Mouse (Mus musculus): Measurements from ENCODE around the gene Slc41a1. TPM values are rescaled to one million over a fixed set of nuclear protein-coding genes. Genes with fewer than 3 reads are reported as not detected.

Slc41a1 gene
- polyA plus RNA-seq, 1 experiment from 2014 or later: 11.4 TPM

DNA sequence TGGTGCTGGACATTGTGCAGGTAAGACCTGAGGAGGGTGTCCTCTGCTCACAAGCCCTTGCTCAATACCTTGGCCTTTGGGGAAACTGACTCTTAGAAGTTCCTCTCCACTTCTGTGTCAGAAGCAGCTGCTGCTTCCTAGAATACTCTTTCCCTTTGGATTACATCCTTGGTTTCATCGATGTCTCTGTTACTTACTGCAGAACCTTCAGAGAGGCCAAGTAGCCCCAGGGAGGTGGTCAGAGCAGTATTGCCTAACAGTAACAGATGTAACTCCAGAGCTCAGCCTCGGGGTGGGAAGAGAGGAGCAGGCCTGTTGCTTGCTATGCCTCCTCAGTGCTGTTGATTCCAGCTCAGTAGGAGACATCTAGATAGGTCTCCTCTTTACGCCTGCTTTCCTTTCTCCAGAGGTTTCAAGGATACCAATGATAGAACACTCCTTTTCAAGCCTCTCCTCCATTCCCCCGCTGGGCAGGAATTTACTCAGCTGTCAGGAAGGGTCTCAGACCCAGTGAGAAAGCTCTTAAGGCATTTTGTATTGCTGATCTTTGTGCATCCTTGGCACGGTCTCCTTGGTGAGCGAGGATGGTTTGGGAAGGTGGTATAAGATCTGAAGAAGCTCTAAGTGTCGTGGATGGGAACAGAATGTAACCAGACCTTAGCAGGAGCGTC, 3.8 kb downstream of the Slc41a1 start:
- no peaks in the 10 kb centered on the region for H3K9me3 ChIP-seq (ENCODE audit: control insufficient read depth, low read length)
- no peak overlapping the region for H3K4me2 ChIP-seq
- H3K27me3 ChIP-seq (ENCODE audit: control insufficient read depth, insufficient read depth, low read length): 0 out of 2 replicates have a peak, but pooled peaks cover 2% of the 10 kb centered on the region
- DNase-seq (ENCODE audit: low spot score, missing footprints) (no peak), ATAC-seq (ENCODE audit: low FRiP score) (no peak)
- H3K4me1 ChIP-seq (ENCODE audit: control insufficient read depth, insufficient read depth, low read length): peaks cover 17% of the 10 kb centered on the region
- no peak overlapping the region for H3K9ac ChIP-seq (ENCODE audit: low read length)
- 80% methylated on average over 8 of the region's 8 CpGs for WGBS
- no peak overlapping the region for H3K4me3 ChIP-seq (ENCODE audit: low read depth, low read length)
- H3K27ac ChIP-seq (ENCODE audit: low read depth, low read length): no peak overlapping the region
- no peaks in the 10 kb centered on the region for H3K36me3 ChIP-seq (ENCODE audit: control insufficient read depth, insufficient read depth, low read length)

DNA sequence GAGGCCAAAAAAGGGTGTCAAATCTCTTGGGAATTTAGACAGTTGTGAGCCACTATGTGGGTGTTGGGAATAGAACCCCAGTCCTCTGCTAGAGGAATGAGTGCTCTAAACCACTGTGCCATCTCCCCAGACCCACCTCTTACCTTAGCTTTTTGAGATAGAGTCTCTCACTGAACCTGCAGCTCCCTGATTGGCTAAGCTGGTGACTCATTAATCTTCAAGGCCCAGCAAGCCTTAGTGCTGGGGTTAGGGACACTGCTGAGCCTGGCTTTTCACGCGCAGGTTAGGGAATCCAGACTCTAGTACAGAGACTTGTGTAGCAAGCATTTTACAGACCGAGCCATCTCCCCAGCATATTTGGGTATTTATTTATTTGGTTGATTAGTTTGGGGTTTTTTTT, 9.7 kb downstream of the Slc41a1 start:
- DNase-seq (ENCODE audit: low spot score, missing footprints) (no peak), ATAC-seq (ENCODE audit: low FRiP score) (no peak)
- no peak overlapping the region for H3K4me2 ChIP-seq
- H3K9me3 ChIP-seq (ENCODE audit: control insufficient read depth, low read length): no peaks in the 10 kb centered on the region
- H3K27ac ChIP-seq (ENCODE audit: low read depth, low read length): no peak overlapping the region
- H3K36me3 ChIP-seq (ENCODE audit: control insufficient read depth, insufficient read depth, low read length): no peaks in the 10 kb centered on the region
- no peak overlapping the region for H3K4me3 ChIP-seq (ENCODE audit: low read depth, low read length)
- 69% methylated on average over 3 of the region's 3 CpGs for WGBS
- no peaks in the 10 kb centered on the region for H3K27me3 ChIP-seq (ENCODE audit: control insufficient read depth, insufficient read depth, low read length)
- no peak overlapping the region for H3K9ac ChIP-seq (ENCODE audit: low read length)
- H3K4me1 ChIP-seq (ENCODE audit: control insufficient read depth, insufficient read depth, low read length): no peaks in the 10 kb centered on the region

DNA sequence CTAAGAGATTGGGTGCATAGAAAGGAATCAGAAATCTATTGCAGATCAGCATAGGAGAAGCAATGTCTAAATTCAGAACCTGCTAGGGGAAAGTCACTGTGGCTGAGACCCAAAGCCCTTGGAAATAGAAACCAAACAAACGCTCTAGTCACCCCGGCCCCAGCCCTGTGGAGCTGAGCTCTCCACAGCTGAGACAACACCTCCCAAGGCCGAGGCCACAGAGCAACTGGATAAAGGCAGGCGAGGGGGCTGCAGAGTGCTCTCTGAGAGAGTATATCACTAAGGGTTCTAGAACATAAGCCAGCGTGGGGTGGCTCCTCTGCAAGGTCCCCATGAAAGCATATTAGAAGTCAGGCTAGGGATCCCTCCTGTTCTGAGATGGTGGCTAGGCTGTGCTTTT, 11.2 kb downstream of the Slc41a1 start:
- Histone ChIP-seq H3K4me1 (ENCODE audit: control insufficient read depth, insufficient read depth, low read length) (no peaks in the 10 kb centered on the region), H3K36me3 (ENCODE audit: control insufficient read depth, insufficient read depth, low read length) (no peaks in the 10 kb centered on the region), H3K4me2 (no peak overlapping the region), H3K9ac (ENCODE audit: low read length) (no peak overlapping the region), H3K27me3 (ENCODE audit: control insufficient read depth, insufficient read depth, low read length) (no peaks in the 10 kb centered on the region), H3K4me3 (ENCODE audit: low read depth, low read length) (no peak overlapping the region), H3K27ac (ENCODE audit: low read depth, low read length) (no peak overlapping the region), H3K9me3 (ENCODE audit: control insufficient read depth, low read length) (no peaks in the 10 kb centered on the region)
- no peak for DNase-seq (ENCODE audit: low spot score, missing footprints)
- WGBS: 80% methylated on average over 5 of the region's 5 CpGs
- no peak for ATAC-seq (ENCODE audit: low FRiP score)

DNA sequence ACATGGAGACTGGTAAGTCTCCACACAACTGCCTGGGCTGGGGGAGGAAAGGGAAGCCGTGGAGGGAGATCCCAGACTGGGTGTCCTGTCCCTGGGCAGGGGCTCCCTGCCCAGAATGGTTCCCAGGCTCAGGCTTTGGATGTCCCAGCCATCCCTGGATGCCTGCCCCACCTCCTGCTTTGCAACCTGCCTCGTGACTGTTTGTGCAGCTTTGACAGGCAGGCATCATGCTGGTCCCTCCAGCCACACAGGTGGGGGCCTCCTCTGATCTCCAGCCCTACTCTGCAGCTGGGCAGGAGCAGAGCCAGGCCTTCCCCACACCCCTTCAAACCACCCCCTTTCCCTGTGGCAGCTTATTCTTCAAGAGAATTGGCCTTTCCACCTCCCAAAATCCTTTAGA, 12.0 kb downstream of the Slc41a1 start:
- no peak for ATAC-seq (ENCODE audit: low FRiP score)
- H3K4me2 ChIP-seq: no peak overlapping the region
- no peak overlapping the region for H3K9ac ChIP-seq (ENCODE audit: low read length)
- H3K27me3 ChIP-seq (ENCODE audit: control insufficient read depth, insufficient read depth, low read length): no peaks in the 10 kb centered on the region
- DNase-seq (ENCODE audit: low spot score, missing footprints): peak; percentile 33
- peaks cover 3% of the 10 kb centered on the region; the same call in 1 of the 2 replicates for H3K36me3 ChIP-seq (ENCODE audit: control insufficient read depth, insufficient read depth, low read length)
- H3K27ac ChIP-seq (ENCODE audit: low read depth, low read length): no peak overlapping the region
- H3K4me1 ChIP-seq (ENCODE audit: control insufficient read depth, insufficient read depth, low read length): no peaks in the 10 kb centered on the region
- no peaks in the 10 kb centered on the region for H3K9me3 ChIP-seq (ENCODE audit: control insufficient read depth, low read length)
- 46% methylated on average over 2 of the region's 2 CpGs for WGBS
- no peak overlapping the region for H3K4me3 ChIP-seq (ENCODE audit: low read depth, low read length)

DNA sequence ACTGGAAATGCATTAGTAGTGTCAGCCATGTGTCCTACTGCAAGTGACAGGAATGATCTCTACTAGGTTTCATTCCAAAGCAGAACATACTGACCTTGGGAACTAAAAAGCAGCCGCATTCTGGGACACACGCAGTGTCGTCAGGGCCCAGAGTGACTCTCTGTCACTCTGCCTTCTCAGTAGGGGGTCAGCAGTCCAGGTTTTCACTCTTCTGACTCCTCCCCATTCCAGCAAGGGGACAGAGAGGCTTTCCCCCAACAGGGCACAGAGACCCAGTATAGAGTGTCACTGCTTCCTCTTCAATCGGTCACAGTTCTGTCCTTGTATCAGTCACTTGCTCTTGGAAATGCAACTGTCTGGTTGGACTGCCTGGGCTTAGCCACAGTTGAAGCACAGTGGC, 14.9 kb downstream of the Slc41a1 start:
- ATAC-seq (ENCODE audit: low FRiP score): no peak
- Histone ChIP-seq H3K9me3 (ENCODE audit: control insufficient read depth, low read length) (no peaks in the 10 kb centered on the region), H3K4me3 (ENCODE audit: low read depth, low read length) (no peak overlapping the region), H3K27me3 (ENCODE audit: control insufficient read depth, insufficient read depth, low read length) (no peaks in the 10 kb centered on the region), H3K9ac (ENCODE audit: low read length) (no peak overlapping the region), H3K36me3 (ENCODE audit: control insufficient read depth, insufficient read depth, low read length) (peaks cover 3% of the 10 kb centered on the region; the same call in 1 of the 2 replicates), H3K27ac (ENCODE audit: low read depth, low read length) (no peak overlapping the region), H3K4me2 (no peak overlapping the region), H3K4me1 (ENCODE audit: control insufficient read depth, insufficient read depth, low read length) (no peaks in the 10 kb centered on the region)
- DNase-seq (ENCODE audit: low spot score, missing footprints): no peak
- 88% methylated on average over 4 of the region's 4 CpGs for WGBS

DNA sequence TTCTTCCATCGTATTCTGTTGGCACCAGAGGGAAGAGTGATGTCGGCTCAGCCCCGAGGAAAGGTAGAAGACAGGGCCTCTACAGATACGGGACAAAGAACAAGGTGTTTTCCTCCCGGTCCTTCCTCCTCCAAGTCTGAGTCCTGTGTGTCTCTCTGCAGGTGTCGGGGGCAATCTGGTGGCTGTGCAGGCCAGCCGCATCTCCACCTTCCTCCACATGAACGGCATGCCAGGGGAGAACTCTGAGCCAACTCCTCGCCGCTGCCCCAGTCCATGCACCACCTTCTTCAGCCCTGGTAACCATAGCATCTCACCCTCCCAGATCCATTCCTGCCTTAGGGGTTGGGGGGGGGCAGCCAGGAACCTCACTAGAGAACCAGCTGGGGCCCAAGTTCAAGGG, 16.5 kb downstream of the Slc41a1 start:
- H3K4me3 ChIP-seq (ENCODE audit: low read depth, low read length): no peak overlapping the region
- peaks cover 3% of the 10 kb centered on the region; the same call in 1 of the 2 replicates for H3K36me3 ChIP-seq (ENCODE audit: control insufficient read depth, insufficient read depth, low read length)
- no peak for DNase-seq (ENCODE audit: low spot score, missing footprints)
- H3K27ac ChIP-seq (ENCODE audit: low read depth, low read length): no peak overlapping the region
- no peaks in the 10 kb centered on the region for H3K9me3 ChIP-seq (ENCODE audit: control insufficient read depth, low read length)
- WGBS: 93% methylated on average over 10 of the region's 10 CpGs
- H3K4me1 ChIP-seq (ENCODE audit: control insufficient read depth, insufficient read depth, low read length): no peaks in the 10 kb centered on the region
- H3K9ac ChIP-seq (ENCODE audit: low read length): no peak overlapping the region
- no peaks in the 10 kb centered on the region for H3K27me3 ChIP-seq (ENCODE audit: control insufficient read depth, insufficient read depth, low read length)
- no peak overlapping the region for H3K4me2 ChIP-seq
- no peak for ATAC-seq (ENCODE audit: low FRiP score)

DNA sequence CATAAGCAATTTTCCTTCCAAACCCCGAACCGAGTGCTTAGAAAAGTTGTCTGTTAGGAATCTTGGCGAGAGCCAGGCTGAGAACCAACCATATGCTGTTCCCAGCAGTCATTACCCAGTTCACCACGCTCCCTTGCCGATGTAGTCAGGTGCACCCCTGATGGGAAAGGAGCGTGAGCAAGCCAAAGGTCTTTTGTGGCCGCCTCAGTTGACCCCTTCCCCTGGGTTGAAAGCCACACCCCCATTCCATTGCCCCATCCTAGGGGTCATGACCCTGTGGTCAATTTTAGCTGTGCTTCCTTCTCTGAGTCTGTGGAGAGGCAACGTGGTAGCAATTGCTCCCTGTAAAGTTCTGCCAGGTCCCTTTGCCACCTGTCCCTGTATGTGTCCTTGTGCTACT, 17.6 kb downstream of the Slc41a1 start:
- Histone ChIP-seq H3K4me1 (ENCODE audit: control insufficient read depth, insufficient read depth, low read length) (no peaks in the 10 kb centered on the region), H3K27me3 (ENCODE audit: control insufficient read depth, insufficient read depth, low read length) (no peaks in the 10 kb centered on the region), H3K9me3 (ENCODE audit: control insufficient read depth, low read length) (no peaks in the 10 kb centered on the region), H3K4me3 (ENCODE audit: low read depth, low read length) (no peak overlapping the region), H3K9ac (ENCODE audit: low read length) (no peak overlapping the region), H3K4me2 (no peak overlapping the region), H3K36me3 (ENCODE audit: control insufficient read depth, insufficient read depth, low read length) (peaks cover 3% of the 10 kb centered on the region; the same call in 1 of the 2 replicates), H3K27ac (ENCODE audit: low read depth, low read length) (no peak overlapping the region)
- DNase-seq (ENCODE audit: low spot score, missing footprints) (no peak), ATAC-seq (ENCODE audit: low FRiP score) (no peak)
- 63% methylated on average over 8 of the region's 8 CpGs for WGBS

DNA sequence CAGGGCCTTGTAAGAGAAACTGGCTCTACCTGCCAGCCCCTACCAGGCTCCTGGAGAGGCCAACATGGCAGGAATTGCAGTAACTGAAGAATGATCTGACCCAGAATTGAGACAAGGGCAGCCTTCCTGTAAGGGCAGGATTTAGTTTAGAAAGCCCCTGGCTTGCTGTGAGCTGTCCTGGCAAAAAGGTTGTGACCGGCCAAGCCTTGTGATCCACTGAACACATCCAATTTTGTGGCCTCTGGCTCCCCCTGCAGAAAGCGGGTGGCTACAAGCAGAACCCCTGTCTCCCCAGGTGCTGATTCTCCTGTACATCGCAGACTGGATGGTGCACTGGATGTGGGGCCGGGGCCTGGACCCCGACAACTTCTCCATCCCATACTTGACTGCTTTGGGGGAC, 19.0 kb downstream of the Slc41a1 start:
- Histone ChIP-seq H3K9me3 (ENCODE audit: control insufficient read depth, low read length) (no peaks in the 10 kb centered on the region), H3K27me3 (ENCODE audit: control insufficient read depth, insufficient read depth, low read length) (no peaks in the 10 kb centered on the region), H3K9ac (ENCODE audit: low read length) (no peak overlapping the region), H3K27ac (ENCODE audit: low read depth, low read length) (no peak overlapping the region), H3K4me2 (no peak overlapping the region), H3K36me3 (ENCODE audit: control insufficient read depth, insufficient read depth, low read length) (peaks cover 3% of the 10 kb centered on the region; the same call in 1 of the 2 replicates), H3K4me1 (ENCODE audit: control insufficient read depth, insufficient read depth, low read length) (no peaks in the 10 kb centered on the region), H3K4me3 (ENCODE audit: low read depth, low read length) (no peak overlapping the region)
- DNase-seq (ENCODE audit: low spot score, missing footprints): no peak
- 79% methylated on average over 5 of the region's 5 CpGs for WGBS
- ATAC-seq (ENCODE audit: low FRiP score): no peak

DNA sequence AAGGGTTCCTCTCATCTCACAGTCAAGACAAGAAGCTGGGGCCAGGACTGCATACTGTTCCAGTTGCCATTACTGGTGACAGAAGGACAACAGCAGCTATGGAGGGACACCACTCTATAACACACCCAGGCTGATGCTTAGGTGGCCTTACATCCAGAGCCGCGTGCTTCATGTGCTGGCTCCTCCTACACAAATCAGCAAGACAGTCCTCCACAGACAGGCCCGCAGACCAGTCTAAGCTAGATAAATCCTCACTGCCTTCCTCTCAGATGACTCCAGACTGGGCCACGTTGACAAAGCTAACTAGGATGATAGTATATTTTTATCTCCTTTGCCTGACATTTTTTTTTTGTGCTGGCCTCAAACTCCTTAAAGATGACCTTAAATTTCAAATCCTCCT, 34.5 kb downstream of the Slc41a1 start:
- Histone ChIP-seq H3K9ac (ENCODE audit: low read length) (no peak overlapping the region), H3K9me3 (ENCODE audit: control insufficient read depth, low read length) (no peaks in the 10 kb centered on the region), H3K4me3 (ENCODE audit: low read depth, low read length) (no peak overlapping the region), H3K36me3 (ENCODE audit: control insufficient read depth, insufficient read depth, low read length) (no peaks in the 10 kb centered on the region), H3K4me1 (ENCODE audit: control insufficient read depth, insufficient read depth, low read length) (no peaks in the 10 kb centered on the region), H3K4me2 (no peak overlapping the region), H3K27ac (ENCODE audit: low read depth, low read length) (no peak overlapping the region), H3K27me3 (ENCODE audit: control insufficient read depth, insufficient read depth, low read length) (no peaks in the 10 kb centered on the region)
- ATAC-seq (ENCODE audit: low FRiP score): no peak
- DNase-seq (ENCODE audit: low spot score, missing footprints): no peak
- WGBS: 79% methylated on average over 4 of the region's 4 CpGs

All from midbrain, embryonic 11.5 days (tissue).